Mouse (Mus musculus): ENCODE data around the gene Alox12.

Alox12 gene

GRCm38 (mm10) chr11:70221603-70222500, 33.3 kb downstream of the Alox12 start:
- no peaks in the 10 kb centered on the region for H3K9me3 ChIP-seq (ENCODE audit: low read length)
- peaks cover 74% of the 10 kb centered on the region for H3K4me1 ChIP-seq (replicated peaks; ENCODE audit: low read depth, low read length)
- peaks cover 48% of the 10 kb centered on the region for H3K36me3 ChIP-seq (ENCODE audit: insufficient read depth, low read length)
- H3K4me3 ChIP-seq (replicated peaks; ENCODE audit: low read length), result peak overlapping the region; percentile 79
- peaks cover 68% of the 10 kb centered on the region for H3K27me3 ChIP-seq (ENCODE audit: insufficient read depth, low read length)
- TF ChIP-seq CTCF (conservative IDR thresholded peaks at IDR 0.05; ENCODE audit: low read length) (no peak), NANOG (IDR thresholded peaks at IDR 0.05; ENCODE audit: borderline replicate concordance, low read length) (no peak), POU5F1 (IDR thresholded peaks at IDR 0.05; ENCODE audit: borderline replicate concordance, low read length) (no peak)

DNA sequence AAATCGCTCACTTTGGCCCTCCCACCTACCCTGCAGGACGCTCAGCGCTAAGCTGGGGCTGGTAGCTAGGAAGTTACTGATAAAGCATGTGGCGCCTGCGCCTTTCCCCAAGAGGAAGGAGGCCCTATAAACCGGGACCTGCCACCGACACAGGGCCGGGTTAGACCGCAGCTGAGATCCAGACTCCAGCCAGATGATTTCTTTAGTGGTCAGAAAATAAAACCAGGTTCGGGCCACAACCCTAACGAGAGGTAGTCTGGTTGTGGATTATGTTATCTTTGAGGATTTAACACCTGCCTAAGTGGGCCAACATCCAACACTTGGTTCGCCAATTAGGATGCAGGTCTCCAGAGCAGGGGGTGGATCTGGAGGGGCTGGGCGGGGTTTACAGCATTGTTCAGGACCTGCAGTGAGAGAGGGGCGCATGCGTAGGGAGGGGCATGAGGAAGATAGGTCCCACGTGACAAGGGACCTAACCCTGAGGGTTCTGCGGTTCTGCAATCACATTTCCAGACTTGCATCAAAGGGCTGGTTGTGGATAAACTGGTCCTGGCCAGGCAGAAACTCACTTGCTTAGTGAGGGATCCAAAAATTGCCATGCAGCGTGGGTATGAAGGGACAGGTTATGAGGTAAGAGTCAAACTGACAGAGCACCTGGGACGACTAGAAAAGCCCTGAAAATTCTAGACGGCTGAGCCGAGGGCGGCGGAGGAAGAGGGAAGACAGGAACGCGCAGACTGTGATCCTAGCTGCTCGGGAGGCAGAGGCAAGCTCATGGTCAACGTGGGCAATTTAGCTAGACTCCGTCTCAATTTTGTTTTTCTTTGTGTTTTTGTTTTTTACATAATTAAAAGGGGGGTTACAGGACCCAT, 34.2 kb downstream of the Alox12 start, which contains the start of gene Slc16a13:
Slc16a13 (minus strand) TSS at position 334 of the 872 bp plus-strand sequence.
- peaks cover 53% of the 10 kb centered on the region for H3K36me3 ChIP-seq (ENCODE audit: insufficient read depth, low read length)
- peaks cover 65% of the 10 kb centered on the region for H3K4me1 ChIP-seq (replicated peaks; ENCODE audit: low read depth, low read length)
- no peak for TF ChIP-seq CTCF (conservative IDR thresholded peaks at IDR 0.05; ENCODE audit: low read length)
- no peak for TF ChIP-seq NANOG (IDR thresholded peaks at IDR 0.05; ENCODE audit: borderline replicate concordance, low read length)
- TF ChIP-seq POU5F1 (IDR thresholded peaks at IDR 0.05; ENCODE audit: borderline replicate concordance, low read length), result no peak
- H3K9me3 ChIP-seq (ENCODE audit: low read length), result no peaks in the 10 kb centered on the region
- H3K27me3 ChIP-seq (ENCODE audit: insufficient read depth, low read length), result peaks cover 68% of the 10 kb centered on the region
- H3K4me3 ChIP-seq (replicated peaks; ENCODE audit: low read length), result peak within 1 kb of the TSS; percentile 79

DNA sequence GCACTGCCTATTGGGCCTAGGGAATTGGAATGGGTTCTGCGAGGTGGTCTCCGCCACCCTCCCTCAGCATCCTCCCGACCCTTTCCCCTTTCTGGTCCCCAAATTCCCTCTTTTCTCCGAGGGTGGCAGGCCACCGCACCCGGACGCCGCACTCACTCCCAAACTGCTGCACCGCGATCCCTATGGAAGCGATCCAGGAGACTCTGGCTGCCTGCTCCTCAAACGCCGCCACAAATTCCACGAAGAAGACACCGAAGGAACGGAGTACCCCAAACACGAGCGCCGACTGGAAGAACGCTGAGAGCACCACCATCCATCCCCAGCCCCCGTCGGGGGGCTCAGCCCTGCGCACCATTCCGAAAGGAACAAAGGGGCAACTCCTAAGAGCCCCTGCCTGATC, 34.8 kb downstream of the Alox12 start:
- Histone ChIP-seq H3K36me3 (ENCODE audit: insufficient read depth, low read length) (peaks cover 52% of the 10 kb centered on the region), H3K4me3 (replicated peaks; ENCODE audit: low read length) (peak overlapping the region; percentile 79), H3K4me1 (replicated peaks; ENCODE audit: low read depth, low read length) (peaks cover 65% of the 10 kb centered on the region), H3K9me3 (ENCODE audit: low read length) (no peaks in the 10 kb centered on the region), H3K27me3 (ENCODE audit: insufficient read depth, low read length) (peaks cover 69% of the 10 kb centered on the region)
- TF ChIP-seq POU5F1 (IDR thresholded peaks at IDR 0.05; ENCODE audit: borderline replicate concordance, low read length) (no peak), NANOG (IDR thresholded peaks at IDR 0.05; ENCODE audit: borderline replicate concordance, low read length) (no peak), CTCF (conservative IDR thresholded peaks at IDR 0.05; ENCODE audit: low read length) (no peak)

- Histone ChIP-seq H3K9me3 (ENCODE audit: low read length) (no peaks in the 10 kb centered on the region), H3K27me3 (ENCODE audit: insufficient read depth, low read length) (peaks cover 69% of the 10 kb centered on the region), H3K4me3 (replicated peaks; ENCODE audit: low read length) (peak overlapping the region; percentile 79), H3K36me3 (ENCODE audit: insufficient read depth, low read length) (peaks cover 48% of the 10 kb centered on the region), H3K4me1 (replicated peaks; ENCODE audit: low read depth, low read length) (peaks cover 66% of the 10 kb centered on the region)
- no peak for TF ChIP-seq CTCF (conservative IDR thresholded peaks at IDR 0.05; ENCODE audit: low read length)
Observed at GRCm38 (mm10) chr11:70219873-70220272, 35.3 kb downstream of the Alox12 start.

- Histone ChIP-seq H3K9me3 (ENCODE audit: low read length) (no peaks in the 10 kb centered on the region), H3K4me1 (replicated peaks; ENCODE audit: low read depth, low read length) (peaks cover 73% of the 10 kb centered on the region), H3K27me3 (ENCODE audit: insufficient read depth, low read length) (peaks cover 69% of the 10 kb centered on the region), H3K4me3 (replicated peaks; ENCODE audit: low read length) (no peak overlapping the region), H3K36me3 (ENCODE audit: insufficient read depth, low read length) (peaks cover 38% of the 10 kb centered on the region)
- TF ChIP-seq POU5F1 (IDR thresholded peaks at IDR 0.05; ENCODE audit: borderline replicate concordance, low read length), result no peak
Observed at GRCm38 (mm10) chr11:70218741-70219470, 36.2 kb downstream of the Alox12 start.

GRCm38 (mm10) chr11:70218039-70218438, 37.1 kb downstream of the Alox12 start:
- peaks cover 72% of the 10 kb centered on the region for H3K4me1 ChIP-seq (replicated peaks; ENCODE audit: low read depth, low read length)
- no peak overlapping the region for H3K4me3 ChIP-seq (replicated peaks; ENCODE audit: low read length)
- H3K9me3 ChIP-seq (ENCODE audit: low read length), result no peaks in the 10 kb centered on the region
- peaks cover 72% of the 10 kb centered on the region for H3K27me3 ChIP-seq (ENCODE audit: insufficient read depth, low read length)
- H3K36me3 ChIP-seq (ENCODE audit: insufficient read depth, low read length), result peaks cover 31% of the 10 kb centered on the region
- TF ChIP-seq POU5F1 (IDR thresholded peaks at IDR 0.05; ENCODE audit: borderline replicate concordance, low read length), result no peak
- no peak for TF ChIP-seq NANOG (IDR thresholded peaks at IDR 0.05; ENCODE audit: borderline replicate concordance, low read length)
- TF ChIP-seq CTCF (conservative IDR thresholded peaks at IDR 0.05; ENCODE audit: low read length), result no peak

DNA sequence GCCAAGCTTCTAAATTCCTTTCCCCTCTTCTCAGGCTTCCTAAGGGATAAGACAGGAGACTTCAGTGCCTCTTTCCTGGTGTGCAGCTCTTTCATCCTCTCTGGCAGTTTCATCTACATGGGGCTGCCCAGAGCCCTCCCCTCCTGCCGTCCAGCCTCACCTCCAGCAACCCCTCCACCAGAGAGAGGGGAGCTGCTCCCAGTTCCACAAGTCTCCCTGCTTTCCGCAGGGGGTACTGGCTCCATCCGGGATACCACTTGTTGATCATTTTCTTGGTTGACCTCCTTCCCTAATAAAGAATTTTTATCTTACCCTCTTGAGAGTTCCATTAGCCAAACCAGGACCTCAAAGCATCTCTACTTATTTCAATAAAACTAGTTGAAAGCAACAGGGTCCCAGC, 39.0 kb downstream of the Alox12 start:
- TF ChIP-seq POU5F1 (IDR thresholded peaks at IDR 0.05; ENCODE audit: borderline replicate concordance, low read length) (no peak), NANOG (IDR thresholded peaks at IDR 0.05; ENCODE audit: borderline replicate concordance, low read length) (no peak), CTCF (conservative IDR thresholded peaks at IDR 0.05; ENCODE audit: low read length) (no peak)
- Histone ChIP-seq H3K4me3 (replicated peaks; ENCODE audit: low read length) (no peak overlapping the region), H3K27me3 (ENCODE audit: insufficient read depth, low read length) (peaks cover 78% of the 10 kb centered on the region), H3K36me3 (ENCODE audit: insufficient read depth, low read length) (peaks cover 28% of the 10 kb centered on the region), H3K9me3 (ENCODE audit: low read length) (no peaks in the 10 kb centered on the region), H3K4me1 (replicated peaks; ENCODE audit: low read depth, low read length) (peaks cover 56% of the 10 kb centered on the region)

GRCm38 (mm10) chr11:70215301-70215700, 39.9 kb downstream of the Alox12 start:
- Histone ChIP-seq H3K36me3 (ENCODE audit: insufficient read depth, low read length) (peaks cover 28% of the 10 kb centered on the region), H3K9me3 (ENCODE audit: low read length) (no peaks in the 10 kb centered on the region), H3K4me1 (replicated peaks; ENCODE audit: low read depth, low read length) (peaks cover 55% of the 10 kb centered on the region), H3K27me3 (ENCODE audit: insufficient read depth, low read length) (peaks cover 78% of the 10 kb centered on the region), H3K4me3 (replicated peaks; ENCODE audit: low read length) (peak overlapping the region; percentile 74)
- TF ChIP-seq POU5F1 (IDR thresholded peaks at IDR 0.05; ENCODE audit: borderline replicate concordance, low read length), result no peak
- TF ChIP-seq CTCF (conservative IDR thresholded peaks at IDR 0.05; ENCODE audit: low read length), result no peak
- no peak for TF ChIP-seq NANOG (IDR thresholded peaks at IDR 0.05; ENCODE audit: borderline replicate concordance, low read length)

Data from E14TG2a.4 (cell line).